Mouse (Mus musculus) gastrocnemius, adult 2 months (tissue): ENCODE measurements around the gene D630045J12Rik. TPM values are rescaled to one million over a fixed set of nuclear protein-coding genes. Genes with fewer than 3 reads are reported as not detected.

ENCODE experiments used
- DNase-seq: peaks from one replicate; pipeline ENCODE4 v3.0.0; 2022
- H3K27ac ChIP-seq: fragments of 200-600 bp; 2 replicates; pipeline ENCODE4 v1.8.1; 2022; ENCODE audit warnings: mild to moderate bottlenecking
- H3K4me3 ChIP-seq: fragments of 200-600 bp; 2 replicates; pipeline ENCODE4 v1.8.1; 2022; ENCODE audit warnings: mild to moderate bottlenecking, moderate library complexity
- CTCF ChIP-seq: fragments of 200-600 bp; IDR thresholded peaks from 2 replicates; pipeline ENCODE4 v1.8.1; 2022; ENCODE audit warnings: antibody characterized with exemption, mild to moderate bottlenecking, moderate library complexity
- intact Hi-C: fragments of 180-260 bp; cut with DNase I; formaldehyde crosslinking; loops from one replicate; pipeline ENCODE4 v1.15.1; 2025
- total RNA-seq, 2 experiments: library from RNA; stranded (reverse); gene quantifications; 2 replicates each; pipeline ENCODE4 v1.2.3; 2021

Gene D630045J12Rik
- total RNA-seq, 2 experiments from 2014 or later, result 0.26 to 0.47 TPM

DNA sequence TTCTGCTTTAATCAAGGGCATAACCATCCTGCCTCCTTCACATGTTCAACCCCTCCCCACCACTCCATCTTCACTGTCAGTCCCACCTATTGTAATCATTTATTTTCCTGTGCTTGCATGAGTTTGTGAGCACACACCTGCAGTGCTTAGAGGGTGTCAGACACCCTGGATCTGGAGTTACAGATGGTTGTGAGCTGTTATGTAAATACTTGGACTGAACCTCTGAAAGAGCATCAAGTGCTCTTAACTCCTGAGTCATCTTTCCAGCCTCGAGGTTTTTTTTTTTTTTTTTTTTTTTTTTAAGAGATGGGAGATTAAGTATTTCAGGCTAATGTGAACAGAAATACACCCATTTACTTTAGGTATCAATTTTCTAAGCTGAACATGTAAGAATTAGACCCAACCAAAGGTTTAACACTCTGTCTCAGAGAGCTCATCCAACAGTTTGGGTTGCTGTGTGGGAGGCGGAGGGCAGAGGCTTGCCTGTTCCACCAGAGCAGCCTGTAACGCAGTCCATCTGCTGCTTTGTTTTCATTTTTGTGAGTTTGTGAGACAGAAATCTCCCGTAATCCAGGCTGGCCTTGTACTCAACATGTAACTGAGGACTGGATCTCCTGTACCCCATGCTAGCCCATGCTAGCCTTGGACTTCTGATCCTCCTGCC lies 137.6 kb downstream of the D630045J12Rik start:
- DNase-seq, result no peak
- Histone ChIP-seq H3K27ac (no peak overlapping the region), H3K4me3 (no peak overlapping the region)
- no peak for TF ChIP-seq CTCF
- intact Hi-C loops, result no loop called here

DNA sequence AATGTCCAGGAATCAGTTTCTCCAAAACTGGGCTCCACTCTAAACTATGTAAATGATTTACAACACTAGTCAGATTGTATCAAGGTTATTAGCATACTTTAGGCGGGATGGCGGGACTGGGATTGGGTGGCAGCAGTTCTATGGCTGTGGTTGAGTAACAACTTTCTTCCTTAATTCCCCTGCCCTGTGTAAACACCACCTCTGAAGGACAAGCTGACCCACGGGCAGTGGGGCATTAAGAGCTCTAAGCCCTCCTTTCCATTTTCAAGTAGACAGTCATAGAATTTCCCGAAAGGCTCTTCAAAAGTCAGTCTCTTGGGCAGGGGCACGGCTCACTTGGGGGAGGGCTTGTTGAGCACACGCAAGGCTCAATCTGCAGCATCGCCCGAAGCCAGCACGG lies 142.9 kb downstream of the D630045J12Rik start:
- no peak for TF ChIP-seq CTCF
- intact Hi-C loops, result no loop called here
- DNase-seq, result no peak
- H3K27ac ChIP-seq, result no peak overlapping the region
- no peak overlapping the region for H3K4me3 ChIP-seq

DNA sequence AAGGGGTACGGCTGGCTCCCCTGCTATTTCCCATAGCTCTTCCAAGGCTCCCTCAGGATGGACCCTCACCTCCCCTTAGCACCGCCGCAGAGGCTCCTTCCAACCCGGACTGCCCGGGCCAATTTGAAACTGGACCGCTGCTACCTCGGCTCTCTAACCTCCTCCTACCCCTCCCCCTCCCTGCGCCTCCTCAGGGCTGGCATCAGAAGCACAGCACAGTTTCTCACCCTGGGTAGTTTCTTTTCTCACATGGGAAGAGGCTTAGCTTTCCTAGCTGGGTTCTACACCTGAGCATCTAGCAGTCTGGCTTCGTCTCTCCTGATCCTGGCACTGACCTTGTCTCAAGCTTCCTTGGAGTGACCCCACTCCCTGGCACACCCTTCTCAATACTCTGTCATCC lies 143.9 kb downstream of the D630045J12Rik start:
- Histone ChIP-seq H3K4me3 (no peak overlapping the region), H3K27ac (no peak overlapping the region)
- peak; percentile 44 for DNase-seq
- TF ChIP-seq CTCF, result no peak
- intact Hi-C loops, result no loop called here

DNA sequence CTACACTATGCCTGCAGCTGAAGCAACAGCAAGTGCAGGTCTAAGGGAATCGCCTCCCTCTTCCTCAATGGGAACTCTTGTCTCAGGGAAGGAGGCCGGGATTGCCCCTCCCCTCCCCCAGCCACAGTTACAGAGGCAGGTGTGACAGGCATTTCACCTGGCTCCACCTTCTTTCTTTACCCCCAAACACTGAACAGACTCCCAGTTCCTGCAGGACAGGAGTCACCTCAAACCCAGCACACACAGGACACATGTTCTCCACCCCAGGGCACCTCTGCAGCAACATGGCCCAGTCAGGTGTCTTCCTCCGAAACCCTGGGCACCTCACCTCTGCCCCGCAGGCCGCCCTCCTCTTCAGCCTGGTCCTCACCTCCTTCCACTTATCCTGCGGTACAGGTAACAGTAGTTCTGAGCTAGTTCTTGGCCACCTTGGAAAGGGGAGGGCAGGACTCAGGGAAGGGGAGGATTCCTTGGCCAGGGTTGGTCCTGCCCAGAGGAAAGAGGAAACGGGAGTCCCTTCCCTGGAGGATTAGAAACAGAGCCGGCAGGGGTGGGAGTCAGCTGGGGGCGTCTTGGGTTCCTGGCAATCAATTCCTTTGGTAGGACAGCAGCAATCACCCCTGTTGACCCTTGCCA lies 144.5 kb downstream of the D630045J12Rik start, which contains the start of gene Tmem213:
Gene Tmem213, plus strand, starts transcription at position 96 of the 636 bp plus-strand sequence.
- DNase-seq, result no peak
- Histone ChIP-seq H3K27ac (no peak within 1 kb of the TSS), H3K4me3 (no peak within 1 kb of the TSS)
- intact Hi-C loops, result no loop called here
- no peak for TF ChIP-seq CTCF

DNA sequence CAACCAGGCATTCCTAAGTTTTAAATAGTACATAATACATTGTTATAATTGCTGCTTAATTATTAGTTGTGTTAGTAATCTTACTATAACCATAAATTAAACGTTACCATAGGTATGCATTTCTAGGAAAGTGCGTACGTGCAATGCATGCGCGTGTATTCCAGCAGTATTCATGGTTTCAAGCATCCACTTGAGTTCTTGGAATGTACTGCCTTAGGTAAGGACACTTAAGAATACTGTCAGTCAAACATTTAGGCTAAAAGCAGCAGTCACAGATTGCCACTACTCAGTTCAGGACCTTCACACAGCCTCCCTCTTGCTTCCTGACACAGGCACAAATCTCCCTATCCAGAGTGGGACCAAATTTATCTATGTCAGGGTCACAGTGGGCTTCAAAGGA lies 145.4 kb downstream of the D630045J12Rik start:
- no peak overlapping the region for H3K27ac ChIP-seq
- TF ChIP-seq CTCF, result no peak
- no peak overlapping the region for H3K4me3 ChIP-seq
- intact Hi-C loops, result no loop called here
- no peak for DNase-seq

DNA sequence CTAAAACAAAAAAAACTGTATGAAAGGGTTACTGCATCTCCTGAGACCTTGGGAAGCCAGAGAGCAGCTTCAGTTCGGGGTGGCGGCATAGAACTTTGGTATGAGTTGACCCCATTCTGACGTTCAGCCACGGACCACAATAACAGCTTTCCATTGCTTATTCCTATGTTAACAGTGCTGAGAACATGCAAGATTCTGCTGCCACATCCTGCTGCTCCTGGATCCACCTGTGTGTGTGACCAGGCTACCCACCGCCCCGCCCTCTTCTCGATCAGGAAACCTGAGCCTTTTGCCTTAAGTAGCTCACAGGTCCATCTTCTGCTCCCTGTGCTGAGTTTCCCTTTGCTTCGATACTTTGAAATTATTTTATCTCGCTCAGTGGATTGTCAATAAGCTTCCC lies 147.9 kb downstream of the D630045J12Rik start:
- no peak overlapping the region for H3K27ac ChIP-seq
- no peak for TF ChIP-seq CTCF
- H3K4me3 ChIP-seq, result no peak overlapping the region
- intact Hi-C loops, result no loop called here
- DNase-seq, result no peak

DNA sequence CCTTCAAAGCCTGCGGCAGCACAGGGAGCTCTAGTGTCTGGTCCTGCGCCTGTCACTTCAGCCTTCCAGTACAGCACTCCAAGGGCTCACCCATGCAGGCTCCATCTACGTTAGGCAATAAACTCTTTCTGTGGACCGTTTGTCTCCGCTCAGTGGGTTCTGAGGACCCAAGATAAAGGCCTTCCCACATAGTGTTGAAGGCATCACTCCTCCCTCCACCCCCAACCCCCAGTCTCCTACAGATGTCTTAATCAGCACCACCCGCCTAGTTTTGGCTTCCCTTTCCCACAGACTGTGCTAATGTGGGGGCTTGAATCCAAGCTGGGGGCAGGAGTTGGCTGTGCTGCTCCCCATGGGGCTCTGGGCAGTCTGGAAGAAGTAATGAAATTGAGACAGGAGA lies 150.0 kb downstream of the D630045J12Rik start:
- intact Hi-C loops, result no loop called here
- no peak for TF ChIP-seq CTCF
- Histone ChIP-seq H3K27ac (no peak overlapping the region), H3K4me3 (no peak overlapping the region)
- DNase-seq, result no peak

DNA sequence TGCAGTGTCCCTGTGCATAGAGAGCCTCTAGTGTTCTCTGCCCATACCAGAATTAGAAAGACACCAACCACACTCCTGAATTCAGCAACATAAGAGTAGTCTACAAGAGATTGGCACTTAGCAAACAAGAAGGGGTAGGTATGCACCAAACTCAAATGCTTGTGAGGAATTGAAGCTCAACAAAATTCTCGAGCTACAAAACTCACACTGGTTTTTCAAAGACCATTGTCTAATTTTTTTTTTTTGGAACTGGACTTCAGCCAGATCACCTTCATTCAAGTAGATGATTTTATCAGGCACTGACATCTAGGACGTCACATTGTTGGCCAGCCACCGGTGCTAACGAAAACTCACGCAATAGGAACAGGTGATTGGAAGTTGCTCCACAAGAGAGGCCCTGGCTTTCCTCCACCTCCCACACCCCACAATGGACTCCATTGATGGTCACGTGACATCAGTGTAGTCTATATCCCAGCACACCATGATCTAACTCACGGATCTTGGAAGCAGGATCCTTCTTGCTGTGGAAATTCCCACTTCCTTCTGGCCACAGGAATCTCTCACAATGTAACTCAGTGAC lies 151.5 kb downstream of the D630045J12Rik start:
- H3K4me3 ChIP-seq, result no peak overlapping the region
- no peak for TF ChIP-seq CTCF
- no peak for DNase-seq
- intact Hi-C loops, result no loop called here
- no peak overlapping the region for H3K27ac ChIP-seq

DNA sequence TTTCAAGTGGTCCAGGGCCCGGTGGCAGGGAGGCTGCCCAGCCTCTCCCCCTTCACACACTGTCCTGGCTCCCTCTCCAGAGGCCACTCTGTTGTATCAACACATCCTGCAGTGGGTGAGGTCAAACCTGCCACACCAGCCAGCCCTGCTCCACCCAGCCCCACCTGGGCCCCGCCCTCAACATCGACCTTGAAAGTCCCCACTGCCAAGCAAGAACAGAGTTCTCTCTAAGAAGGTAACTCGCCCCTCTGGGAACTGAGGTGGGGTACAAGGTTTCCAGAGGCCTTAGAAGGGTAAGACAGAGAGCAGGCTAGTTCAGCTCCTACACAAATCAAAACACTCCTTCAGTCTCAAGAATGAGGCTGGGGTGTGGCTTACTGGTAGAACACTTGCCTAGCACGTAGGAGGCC lies 156.8 kb downstream of the D630045J12Rik start:
- intact Hi-C loops, result no loop called here
- DNase-seq, result peak; percentile 31
- peak overlapping the region; percentile 21; the same call in 1 of the 2 replicates for H3K4me3 ChIP-seq
- peak overlapping the region; percentile 61 for H3K27ac ChIP-seq
- TF ChIP-seq CTCF, result no peak

DNA sequence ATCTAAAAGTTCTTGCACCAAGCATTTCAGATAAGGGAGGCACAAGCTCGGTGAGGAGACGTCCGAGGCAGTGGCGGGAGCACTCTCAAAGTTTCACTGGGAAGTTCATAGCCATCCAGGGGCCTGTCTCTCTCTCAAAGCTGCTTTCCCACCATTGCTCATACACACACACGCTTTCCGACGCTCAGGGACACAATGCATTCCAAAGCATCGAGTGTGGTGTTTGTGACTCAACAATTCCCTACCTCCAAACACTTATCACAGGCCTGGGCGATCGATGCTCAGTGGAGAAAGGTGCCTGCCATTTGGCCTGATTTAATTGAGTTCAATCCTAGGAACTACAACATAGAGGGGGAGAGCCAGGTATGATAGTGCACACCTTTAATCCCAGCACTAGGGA lies 159.1 kb downstream of the D630045J12Rik start:
- H3K4me3 ChIP-seq, result no peak overlapping the region
- DNase-seq, result no peak
- no peak overlapping the region for H3K27ac ChIP-seq
- intact Hi-C loops, result no loop called here
- no peak for TF ChIP-seq CTCF

DNA sequence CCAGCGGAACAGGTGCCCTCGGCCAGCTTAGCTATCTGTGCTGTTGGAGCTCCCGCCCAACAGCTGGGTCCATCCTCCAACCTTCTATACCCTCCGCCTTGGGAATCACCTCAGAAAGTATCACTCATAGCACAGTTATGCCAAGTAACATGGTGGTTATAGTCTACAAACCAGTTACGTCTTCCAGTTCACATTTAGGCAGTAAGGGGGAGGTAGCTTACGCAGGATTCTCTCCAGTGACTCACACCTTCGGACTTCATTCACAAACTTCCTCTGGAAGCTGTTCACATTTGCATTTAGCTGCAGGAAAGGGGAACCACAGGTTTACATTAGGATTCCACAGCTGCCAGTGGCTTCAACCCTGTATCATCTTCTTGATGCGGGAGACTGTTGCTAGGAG lies 161.3 kb downstream of the D630045J12Rik start:
- H3K27ac ChIP-seq, result no peak overlapping the region
- no peak for DNase-seq
- no peak for TF ChIP-seq CTCF
- intact Hi-C loops, result no loop called here
- no peak overlapping the region for H3K4me3 ChIP-seq

DNA sequence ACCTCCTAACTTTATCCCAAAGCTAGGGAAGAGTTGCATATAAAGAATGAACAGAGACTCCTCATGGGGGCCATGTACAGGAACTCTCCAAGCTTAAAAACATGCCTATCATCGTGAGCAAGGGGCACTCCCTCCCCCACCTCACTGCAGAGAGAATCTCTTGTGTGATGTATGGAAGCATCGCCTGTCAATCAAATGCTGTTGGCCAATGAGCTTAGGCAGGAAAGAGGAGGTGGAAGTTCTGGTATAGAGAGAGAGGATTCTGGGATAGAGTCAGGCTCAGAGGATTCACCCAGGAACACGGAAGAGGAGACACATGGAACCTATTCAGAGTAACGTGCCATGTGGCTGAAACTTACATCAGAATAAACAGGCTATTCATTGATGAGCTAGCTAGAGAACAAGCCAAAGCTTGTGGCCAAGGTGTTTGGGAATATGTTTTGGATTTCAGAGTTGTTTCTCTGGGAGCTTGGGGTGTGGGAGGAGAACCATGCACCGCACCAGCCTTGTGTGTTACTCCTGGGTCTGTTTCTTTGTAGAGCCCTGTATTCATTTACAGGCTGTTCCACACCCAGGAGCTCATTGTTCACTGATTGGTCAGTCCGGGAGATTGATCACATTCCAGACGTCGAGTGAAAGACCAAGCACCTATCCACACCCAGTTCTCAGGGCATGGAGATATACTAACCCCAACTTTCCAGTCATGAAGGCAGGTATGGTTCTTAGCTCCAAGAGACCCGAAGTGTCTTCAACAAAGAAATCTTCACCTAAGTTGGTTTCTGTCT lies 166.4 kb downstream of the D630045J12Rik start:
- no peak for DNase-seq
- intact Hi-C loops, result no loop called here
- no peak overlapping the region for H3K4me3 ChIP-seq
- TF ChIP-seq CTCF, result no peak
- no peak overlapping the region for H3K27ac ChIP-seq

DNA sequence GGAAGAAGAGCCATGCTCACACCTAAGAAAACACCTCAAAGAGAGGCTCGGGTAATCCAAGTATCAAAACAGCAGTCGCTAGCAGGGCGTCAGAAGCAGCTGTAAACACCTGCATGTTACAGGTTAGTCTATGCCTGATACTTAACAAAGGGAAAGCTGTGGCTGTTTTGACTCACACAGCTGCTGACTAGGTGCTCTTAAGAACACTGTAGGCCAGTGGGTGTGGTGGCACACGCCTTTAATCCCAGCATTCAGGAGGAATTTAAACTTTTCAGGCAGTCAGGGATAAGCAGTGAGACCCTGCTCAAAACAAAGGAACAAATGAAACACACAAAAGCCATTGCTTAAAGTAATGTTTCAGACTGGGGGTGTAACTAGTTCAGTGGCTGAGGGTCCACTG lies 170.6 kb downstream of the D630045J12Rik start:
- no peak for TF ChIP-seq CTCF
- no peak for DNase-seq
- no peak overlapping the region for H3K27ac ChIP-seq
- intact Hi-C loops, result no loop called here
- H3K4me3 ChIP-seq, result no peak overlapping the region
